Mouse (Mus musculus): Measurements from ENCODE around the gene Spata17. TPM values are rescaled to one million over a fixed set of nuclear protein-coding genes. Genes with fewer than 3 reads are reported as not detected.
A peak's percentile ranks its signal among the peaks of the same experiment; 100 is the strongest.

Gene Spata17
- total RNA-seq (2021) = under 1 TPM in 1 of 2 experiments, not detected in 1; 0.36 TPM

GRCm38 (mm10) chr1:187215181-187216116, at the start of gene Spata17, which contains the start of gene Gpatch2:
Gene Spata17, minus strand, starts transcription at chr1:187215465.
Gene Gpatch2, plus strand, starts transcription at chr1:187215508.
- intact Hi-C loops (cut with DNase I) = no loop called here
- peak; percentile 70 to 86 for DNase-seq (ENCODE audit: extremely low spot score in 1 of 2, low spot score in 2 of 2)

- DNase-seq (ENCODE audit: extremely low spot score in 1 of 2, low spot score in 2 of 2) = no peak
- intact Hi-C loops (cut with DNase I) = no loop called here
These were observed 43.5 kb upstream of the Spata17 start for GRCm38 (mm10) chr1:187258756-187259155.

- intact Hi-C loops (cut with DNase I) = no loop called here
These were observed 35.5 kb upstream of the Spata17 start for GRCm38 (mm10) chr1:187250741-187251262.

GRCm38 (mm10) chr1:187244734-187245133, 29.5 kb upstream of the Spata17 start:
- intact Hi-C loops (cut with DNase I) = no loop called here
- no peak for DNase-seq (ENCODE audit: extremely low spot score in 1 of 2, low spot score in 2 of 2)

More at GRCm38 (mm10) chr1:187250741-187251262, 35.5 kb upstream of the Spata17 start:
- peak in 1 of 2 experiments; percentile 6 for DNase-seq (ENCODE audit: extremely low spot score in 1 of 2, low spot score in 2 of 2)

GRCm38 (mm10) chr1:187241329-187241728, 26.1 kb upstream of the Spata17 start:
- DNase-seq (ENCODE audit: extremely low spot score in 1 of 2, low spot score in 2 of 2) = no peak
- intact Hi-C loops (cut with DNase I) = no loop called here

- intact Hi-C loops (cut with DNase I) = no loop called here
These were observed 25.0 kb upstream of the Spata17 start for GRCm38 (mm10) chr1:187240304-187240703.

GRCm38 (mm10) chr1:187238061-187238460, 22.8 kb upstream of the Spata17 start:
- DNase-seq (ENCODE audit: extremely low spot score in 1 of 2, low spot score in 2 of 2) = no peak
- intact Hi-C loops (cut with DNase I) = no loop called here

More at GRCm38 (mm10) chr1:187240304-187240703, 25.0 kb upstream of the Spata17 start:
- no peak for DNase-seq (ENCODE audit: extremely low spot score in 1 of 2, low spot score in 2 of 2)

- intact Hi-C loops (cut with DNase I) = no loop called here
- no peak for DNase-seq (ENCODE audit: extremely low spot score in 1 of 2, low spot score in 2 of 2)
These were observed 21.0 kb upstream of the Spata17 start for GRCm38 (mm10) chr1:187236296-187236695.

- no peak for DNase-seq (ENCODE audit: extremely low spot score in 1 of 2, low spot score in 2 of 2)
- intact Hi-C loops (cut with DNase I) = no loop called here
These were observed 19.9 kb upstream of the Spata17 start for GRCm38 (mm10) chr1:187235161-187235560.

GRCm38 (mm10) chr1:187232996-187233615, 17.8 kb upstream of the Spata17 start:
- intact Hi-C loops (cut with DNase I) = no loop called here
- peak in 1 of 2 experiments; percentile 33 for DNase-seq (ENCODE audit: extremely low spot score in 1 of 2, low spot score in 2 of 2)

- no peak for DNase-seq (ENCODE audit: extremely low spot score in 1 of 2, low spot score in 2 of 2)
- intact Hi-C loops (cut with DNase I) = no loop called here
These were observed 17.1 kb upstream of the Spata17 start for GRCm38 (mm10) chr1:187232196-187232955.

- intact Hi-C loops (cut with DNase I) = no loop called here
- no peak for DNase-seq (ENCODE audit: extremely low spot score in 1 of 2, low spot score in 2 of 2)
These were observed 15.0 kb upstream of the Spata17 start for GRCm38 (mm10) chr1:187230255-187230654.

- no peak for DNase-seq (ENCODE audit: extremely low spot score in 1 of 2, low spot score in 2 of 2)
- intact Hi-C loops (cut with DNase I) = no loop called here
These were observed 13.3 kb upstream of the Spata17 start for GRCm38 (mm10) chr1:187228414-187229146.

GRCm38 (mm10) chr1:187226328-187227025, 11.2 kb upstream of the Spata17 start:
- no peak for DNase-seq (ENCODE audit: extremely low spot score in 1 of 2, low spot score in 2 of 2)
- intact Hi-C loops (cut with DNase I) = no loop called here

- intact Hi-C loops (cut with DNase I) = no loop called here
- DNase-seq (ENCODE audit: extremely low spot score in 1 of 2, low spot score in 2 of 2) = no peak
These were observed 5.5 kb upstream of the Spata17 start for GRCm38 (mm10) chr1:187220756-187221155.

GRCm38 (mm10) chr1:187216620-187217410, 1.6 kb upstream of the Spata17 start:
- intact Hi-C loops (cut with DNase I) = no loop called here

GRCm38 (mm10) chr1:187210736-187211135, 4.5 kb downstream of the Spata17 start:
- DNase-seq (ENCODE audit: extremely low spot score in 1 of 2, low spot score in 2 of 2) = no peak
- intact Hi-C loops (cut with DNase I) = no loop called here

More at GRCm38 (mm10) chr1:187216620-187217410, 1.6 kb upstream of the Spata17 start:
- DNase-seq (ENCODE audit: extremely low spot score in 1 of 2, low spot score in 2 of 2) = no peak
